Mouse (Mus musculus): ENCODE measurements at regions not wholly inside any gene's neighbourhood (a gene's known extent, or its start where the extent isn't known, plus 50 kb on each side); places are given as distances from the start of the nearest gene placed in this dataset.

GRCm38 (mm10) chr13:28787331-28787643 is 166.2 kb downstream of the Sox4 start:
- no peaks in the 10 kb centered on the region for H3K36me3 ChIP-seq (replicated peaks)
- no peak overlapping the region for H3K9ac ChIP-seq
- H3K4me2 ChIP-seq = 0 out of 2 replicates have a peak overlapping the region, but pooled peaks have one; percentile 15
- no peak overlapping the region for H3K4me3 ChIP-seq (replicated peaks)
- 26% methylated on average over 3 of the region's 3 CpGs for WGBS
- no peaks in the 10 kb centered on the region for H3K27me3 ChIP-seq
- ATAC-seq (ENCODE audit: low FRiP score) = no peak
- H3K4me1 ChIP-seq = peaks cover 64% of the 10 kb centered on the region
- H3K9me3 ChIP-seq = no peaks in the 10 kb centered on the region
- peak overlapping the region; percentile 80 for H3K27ac ChIP-seq

GRCm38 (mm10) chr13:28786629-28787330 is 166.7 kb downstream of the Sox4 start:
- no peak for ATAC-seq (ENCODE audit: low FRiP score)
- no peaks in the 10 kb centered on the region for H3K27me3 ChIP-seq
- peaks cover 64% of the 10 kb centered on the region for H3K4me1 ChIP-seq
- H3K27ac ChIP-seq = peak overlapping the region; percentile 80
- H3K9ac ChIP-seq = no peak overlapping the region
- H3K4me2 ChIP-seq = 0 out of 2 replicates have a peak overlapping the region, but pooled peaks have one; percentile 15
- H3K36me3 ChIP-seq (replicated peaks) = no peaks in the 10 kb centered on the region
- 11% methylated on average over 9 of the region's 9 CpGs for WGBS
- H3K4me3 ChIP-seq (replicated peaks) = no peak overlapping the region
- no peaks in the 10 kb centered on the region for H3K9me3 ChIP-seq

- H3K4me2 ChIP-seq = peak overlapping the region; percentile 10; the same call in 1 of the 2 replicates
- WGBS = 10% methylated on average over 10 of the region's 10 CpGs
Observed at GRCm38 (mm10) chr13:28782497-28783246, 170.8 kb downstream of the Sox4 start.

GRCm38 (mm10) chr13:28782081-28782480 is 171.4 kb downstream of the Sox4 start:
- Histone ChIP-seq H3K4me3 (replicated peaks) (no peak overlapping the region), H3K27ac (peak overlapping the region; percentile 83), H3K36me3 (replicated peaks) (no peaks in the 10 kb centered on the region), H3K9me3 (no peaks in the 10 kb centered on the region), H3K9ac (peak overlapping the region; percentile 4; the same call in 1 of the 2 replicates), H3K27me3 (no peaks in the 10 kb centered on the region), H3K4me2 (0 out of 2 replicates have a peak overlapping the region, but pooled peaks have one; percentile 10), H3K4me1 (peaks cover 67% of the 10 kb centered on the region)
- 3% methylated on average over 5 of the region's 5 CpGs for WGBS
- ATAC-seq (ENCODE audit: low FRiP score) = peak; percentile 49

More at GRCm38 (mm10) chr13:28782497-28783246, 170.8 kb downstream of the Sox4 start:
- H3K9ac ChIP-seq = peak overlapping the region; percentile 4; the same call in 1 of the 2 replicates
- no peaks in the 10 kb centered on the region for H3K36me3 ChIP-seq (replicated peaks)
- ATAC-seq (ENCODE audit: low FRiP score) = peak; percentile 63
- H3K4me3 ChIP-seq (replicated peaks) = no peak overlapping the region
- H3K27ac ChIP-seq = peak overlapping the region; percentile 83
- no peaks in the 10 kb centered on the region for H3K27me3 ChIP-seq
- H3K4me1 ChIP-seq = peaks cover 73% of the 10 kb centered on the region
- no peaks in the 10 kb centered on the region for H3K9me3 ChIP-seq

- ATAC-seq (ENCODE audit: low FRiP score) = peak; percentile 22
- H3K27me3 ChIP-seq = no peaks in the 10 kb centered on the region
- H3K9ac ChIP-seq = peak overlapping the region; percentile 4; the same call in 1 of the 2 replicates
- no peaks in the 10 kb centered on the region for H3K9me3 ChIP-seq
- WGBS = 20% methylated on average over 5 of the region's 5 CpGs
- H3K4me1 ChIP-seq = peaks cover 63% of the 10 kb centered on the region
- 0 out of 2 replicates have a peak overlapping the region, but pooled peaks have one; percentile 10 for H3K4me2 ChIP-seq
- H3K4me3 ChIP-seq (replicated peaks) = no peak overlapping the region
- peak overlapping the region; percentile 83 for H3K27ac ChIP-seq
- no peaks in the 10 kb centered on the region for H3K36me3 ChIP-seq (replicated peaks)
Observed at GRCm38 (mm10) chr13:28781660-28782059, 171.9 kb downstream of the Sox4 start.

GRCm38 (mm10) chr13:28780462-28780861 is 173.1 kb downstream of the Sox4 start:
- peaks cover 66% of the 10 kb centered on the region for H3K4me1 ChIP-seq
- H3K27me3 ChIP-seq = no peaks in the 10 kb centered on the region
- no peak overlapping the region for H3K9ac ChIP-seq
- no peaks in the 10 kb centered on the region for H3K36me3 ChIP-seq (replicated peaks)
- H3K9me3 ChIP-seq = no peaks in the 10 kb centered on the region
- no peak for ATAC-seq (ENCODE audit: low FRiP score)
- H3K4me3 ChIP-seq (replicated peaks) = no peak overlapping the region
- no peak overlapping the region for H3K4me2 ChIP-seq
- 0 out of 2 replicates have a peak overlapping the region, but pooled peaks have one; percentile 33 for H3K27ac ChIP-seq
- 23% methylated on average over 5 of the region's 5 CpGs for WGBS

- WGBS = 25% methylated on average over 7 of the region's 7 CpGs
- Histone ChIP-seq H3K27me3 (no peaks in the 10 kb centered on the region), H3K9ac (0 out of 2 replicates have a peak overlapping the region, but pooled peaks have one; percentile 4), H3K4me2 (peak overlapping the region; percentile 35), H3K27ac (peak overlapping the region; percentile 83), H3K9me3 (no peaks in the 10 kb centered on the region), H3K4me1 (peaks cover 56% of the 10 kb centered on the region), H3K36me3 (replicated peaks) (no peaks in the 10 kb centered on the region), H3K4me3 (replicated peaks) (no peak overlapping the region)
- peak; percentile 33 for ATAC-seq (ENCODE audit: low FRiP score)
Observed at GRCm38 (mm10) chr13:28775142-28775815, 178.2 kb downstream of the Sox4 start.

DNA sequence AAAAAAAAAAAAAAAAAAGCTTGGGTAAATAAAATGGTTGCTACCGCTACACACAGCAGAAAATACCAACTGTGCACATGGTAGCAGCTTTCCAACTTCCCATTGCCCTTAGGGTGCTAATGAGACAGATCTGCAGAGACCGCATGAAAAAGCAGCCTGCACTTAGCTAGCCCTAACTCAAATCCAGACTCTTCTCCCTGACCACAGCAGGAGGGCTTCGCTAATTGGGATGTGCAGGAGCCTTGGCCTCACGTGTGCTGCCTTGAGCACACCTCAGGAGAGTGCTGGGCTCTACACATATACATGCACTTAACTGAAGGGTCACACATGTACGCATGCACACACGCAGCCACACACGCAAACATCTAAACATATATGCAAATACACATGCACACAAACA is 178.9 kb downstream of the Sox4 start:
- H3K4me2 ChIP-seq = peak overlapping the region; percentile 35
- no peaks in the 10 kb centered on the region for H3K27me3 ChIP-seq
- no peak overlapping the region for H3K4me3 ChIP-seq (replicated peaks)
- peak; percentile 73 for ATAC-seq (ENCODE audit: low FRiP score)
- peak overlapping the region; percentile 83 for H3K27ac ChIP-seq
- H3K36me3 ChIP-seq (replicated peaks) = no peaks in the 10 kb centered on the region
- no peaks in the 10 kb centered on the region for H3K9me3 ChIP-seq
- H3K9ac ChIP-seq = 0 out of 2 replicates have a peak overlapping the region, but pooled peaks have one; percentile 4
- WGBS = 16% methylated on average over 7 of the region's 7 CpGs
- peaks cover 55% of the 10 kb centered on the region for H3K4me1 ChIP-seq

- Histone ChIP-seq H3K9me3 (no peaks in the 10 kb centered on the region), H3K9ac (no peak overlapping the region), H3K4me1 (peaks cover 63% of the 10 kb centered on the region), H3K4me3 (replicated peaks) (no peak overlapping the region), H3K36me3 (replicated peaks) (no peaks in the 10 kb centered on the region), H3K4me2 (no peak overlapping the region), H3K27ac (no peak overlapping the region), H3K27me3 (no peaks in the 10 kb centered on the region)
- ATAC-seq (ENCODE audit: low FRiP score) = no peak
- 98% methylated on average over 2 of the region's 2 CpGs for WGBS
Observed at GRCm38 (mm10) chr13:28773466-28773865, 180.0 kb downstream of the Sox4 start.

DNA sequence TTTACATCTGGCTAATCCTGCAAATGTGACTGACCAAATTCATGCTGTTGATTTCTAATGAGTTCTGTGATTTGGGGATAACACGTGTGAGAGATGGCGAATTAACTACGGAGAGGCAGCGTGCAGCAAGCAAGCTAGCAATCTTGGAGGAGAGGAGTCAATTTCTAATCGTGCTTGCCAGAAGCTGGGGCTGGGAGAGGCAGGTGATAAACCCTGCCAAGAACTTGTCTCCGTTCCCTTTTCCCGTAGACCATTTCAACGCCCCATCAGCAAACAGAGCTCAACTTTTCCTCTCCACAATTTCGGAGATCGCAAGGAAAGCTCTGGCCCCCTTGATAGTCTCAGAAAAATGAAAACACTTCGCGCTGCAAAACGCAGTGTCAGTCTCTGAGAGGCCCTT is 183.0 kb downstream of the Sox4 start:
- WGBS = 46% methylated on average over 13 of the region's 13 CpGs
- Histone ChIP-seq H3K9me3 (0 out of 2 replicates have a peak, but pooled peaks cover 2% of the 10 kb centered on the region), H3K27ac (peak overlapping the region; percentile 25), H3K27me3 (no peaks in the 10 kb centered on the region), H3K9ac (no peak overlapping the region), H3K4me2 (no peak overlapping the region), H3K4me1 (peaks cover 54% of the 10 kb centered on the region), H3K36me3 (replicated peaks) (0 out of 2 replicates have a peak, but pooled peaks cover 5% of the 10 kb centered on the region), H3K4me3 (replicated peaks) (no peak overlapping the region)
- ATAC-seq (ENCODE audit: low FRiP score) = no peak

GRCm38 (mm10) chr13:28770018-28770417 is 183.5 kb downstream of the Sox4 start:
- Histone ChIP-seq H3K4me3 (replicated peaks) (no peak overlapping the region), H3K4me1 (peaks cover 49% of the 10 kb centered on the region), H3K9me3 (0 out of 2 replicates have a peak, but pooled peaks cover 2% of the 10 kb centered on the region), H3K27me3 (no peaks in the 10 kb centered on the region), H3K27ac (0 out of 2 replicates have a peak overlapping the region, but pooled peaks have one; percentile 26), H3K9ac (no peak overlapping the region), H3K36me3 (replicated peaks) (0 out of 2 replicates have a peak, but pooled peaks cover 5% of the 10 kb centered on the region), H3K4me2 (no peak overlapping the region)
- 68% methylated on average over 4 of the region's 4 CpGs for WGBS
- no peak for ATAC-seq (ENCODE audit: low FRiP score)
